Mouse (Mus musculus): ENCODE results near the gene Ubap2. TPM values are rescaled to one million over a fixed set of nuclear protein-coding genes. Genes with fewer than 3 reads are reported as not detected.

Ubap2 gene
- polyA plus RNA-seq, 1 experiment from 2014 or later, result 67.3 TPM

- Histone ChIP-seq H3K36me3 (replicated peaks; ENCODE audit: control insufficient read depth, insufficient read depth, low read depth, low read length) (no peaks in the 10 kb centered on the region; the same call in 1 of the 2 replicates), H3K27ac (replicated peaks; ENCODE audit: low read depth, low read length) (no peak overlapping the region), H3K4me1 (ENCODE audit: control insufficient read depth, insufficient read depth, low read length) (no peaks in the 10 kb centered on the region), H3K9ac (replicated peaks; ENCODE audit: low read length) (no peak overlapping the region), H3K4me2 (ENCODE audit: low read depth, low read length) (no peak overlapping the region), H3K4me3 (ENCODE audit: low read depth, low read length) (no peak overlapping the region), H3K27me3 (ENCODE audit: control insufficient read depth, insufficient read depth, low read length) (no peaks in the 10 kb centered on the region), H3K9me3 (replicated peaks; ENCODE audit: control insufficient read depth, low read length) (no peaks in the 10 kb centered on the region)
- DNase-seq (ENCODE audit: low spot score), result no peak
- ATAC-seq (replicated peaks; ENCODE audit: insufficient number of reproducible peaks, low FRiP score, low TSS enrichment, low read depth), result no peak
- 68% methylated on average over 6 of the region's 6 CpGs for WGBS
These were observed 32.5 kb upstream of the Ubap2 start for GRCm38 (mm10) chr4:41307406-41307805.

- no peaks in the 10 kb centered on the region; the same call in 1 of the 2 replicates for H3K36me3 ChIP-seq (replicated peaks; ENCODE audit: control insufficient read depth, insufficient read depth, low read depth, low read length)
These were observed 29.4 kb upstream of the Ubap2 start for GRCm38 (mm10) chr4:41304302-41304701.

GRCm38 (mm10) chr4:41303671-41304070, 28.7 kb upstream of the Ubap2 start:
- Histone ChIP-seq H3K9me3 (replicated peaks; ENCODE audit: control insufficient read depth, low read length) (no peaks in the 10 kb centered on the region), H3K4me1 (ENCODE audit: control insufficient read depth, insufficient read depth, low read length) (no peaks in the 10 kb centered on the region), H3K4me3 (ENCODE audit: low read depth, low read length) (no peak overlapping the region), H3K27ac (replicated peaks; ENCODE audit: low read depth, low read length) (no peak overlapping the region), H3K4me2 (ENCODE audit: low read depth, low read length) (no peak overlapping the region), H3K9ac (replicated peaks; ENCODE audit: low read length) (no peak overlapping the region), H3K36me3 (replicated peaks; ENCODE audit: control insufficient read depth, insufficient read depth, low read depth, low read length) (peaks cover 2% of the 10 kb centered on the region), H3K27me3 (ENCODE audit: control insufficient read depth, insufficient read depth, low read length) (no peaks in the 10 kb centered on the region)
- WGBS, result 93% methylated on average over 7 of the region's 7 CpGs
- DNase-seq (ENCODE audit: low spot score), result no peak
- ATAC-seq (replicated peaks; ENCODE audit: insufficient number of reproducible peaks, low FRiP score, low TSS enrichment, low read depth), result no peak

More at GRCm38 (mm10) chr4:41304302-41304701, 29.4 kb upstream of the Ubap2 start:
- Histone ChIP-seq H3K27ac (replicated peaks; ENCODE audit: low read depth, low read length) (no peak overlapping the region), H3K4me1 (ENCODE audit: control insufficient read depth, insufficient read depth, low read length) (no peaks in the 10 kb centered on the region), H3K4me2 (ENCODE audit: low read depth, low read length) (no peak overlapping the region), H3K9ac (replicated peaks; ENCODE audit: low read length) (no peak overlapping the region), H3K4me3 (ENCODE audit: low read depth, low read length) (no peak overlapping the region), H3K27me3 (ENCODE audit: control insufficient read depth, insufficient read depth, low read length) (no peaks in the 10 kb centered on the region), H3K9me3 (replicated peaks; ENCODE audit: control insufficient read depth, low read length) (no peaks in the 10 kb centered on the region)
- 63% methylated on average over 3 of the region's 3 CpGs for WGBS
- ATAC-seq (replicated peaks; ENCODE audit: insufficient number of reproducible peaks, low FRiP score, low TSS enrichment, low read depth) (no peak), DNase-seq (ENCODE audit: low spot score) (no peak)

DNA sequence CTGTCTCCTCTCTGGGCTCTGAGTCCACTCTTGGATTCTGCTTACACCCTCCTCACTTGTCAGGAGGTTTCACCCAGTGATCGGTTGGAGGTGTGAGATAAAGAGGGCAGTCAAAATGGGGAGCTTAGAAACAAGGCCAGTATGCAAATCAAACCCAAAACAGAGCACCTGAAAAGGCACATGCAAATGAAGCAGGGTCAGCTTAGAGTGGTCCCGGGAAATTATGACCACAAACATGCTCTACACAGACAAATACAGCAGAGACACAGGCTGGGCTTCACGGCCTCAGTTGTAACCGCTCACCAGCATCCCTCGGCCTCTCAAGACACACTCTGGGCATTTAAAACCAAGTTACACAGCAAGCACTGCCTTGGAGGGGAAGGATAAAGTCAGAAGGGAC, 24.0 kb upstream of the Ubap2 start:
- 92% methylated on average over 5 of the region's 5 CpGs for WGBS
- DNase-seq (ENCODE audit: low spot score) (no peak), ATAC-seq (replicated peaks; ENCODE audit: insufficient number of reproducible peaks, low FRiP score, low TSS enrichment, low read depth) (no peak)
- H3K27ac ChIP-seq (replicated peaks; ENCODE audit: low read depth, low read length), result no peak overlapping the region
- no peak overlapping the region for H3K4me3 ChIP-seq (ENCODE audit: low read depth, low read length)
- no peaks in the 10 kb centered on the region for H3K27me3 ChIP-seq (ENCODE audit: control insufficient read depth, insufficient read depth, low read length)
- peaks cover 2% of the 10 kb centered on the region for H3K36me3 ChIP-seq (replicated peaks; ENCODE audit: control insufficient read depth, insufficient read depth, low read depth, low read length)
- H3K9me3 ChIP-seq (replicated peaks; ENCODE audit: control insufficient read depth, low read length), result no peaks in the 10 kb centered on the region
- no peak overlapping the region for H3K4me2 ChIP-seq (ENCODE audit: low read depth, low read length)
- no peaks in the 10 kb centered on the region for H3K4me1 ChIP-seq (ENCODE audit: control insufficient read depth, insufficient read depth, low read length)
- no peak overlapping the region for H3K9ac ChIP-seq (replicated peaks; ENCODE audit: low read length)

DNA sequence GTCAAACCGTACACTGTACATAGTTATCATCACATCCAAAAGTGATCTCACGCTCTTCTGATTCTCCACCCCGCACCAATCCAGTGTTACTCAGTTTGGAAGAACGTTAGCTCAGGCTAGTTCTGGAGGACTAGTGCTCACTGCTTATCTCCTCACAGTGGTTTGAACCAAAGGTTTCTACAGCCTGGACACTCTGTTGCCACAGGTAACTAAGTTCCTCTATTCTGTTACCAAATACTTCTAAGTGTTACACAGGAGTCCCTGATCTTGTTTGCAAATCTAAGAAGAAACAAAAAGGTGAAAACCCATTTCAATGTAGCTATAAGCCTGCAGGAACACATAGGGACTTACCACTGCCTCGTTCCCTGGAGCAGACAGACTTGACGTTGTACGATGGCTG, 21.0 kb upstream of the Ubap2 start:
- no peak overlapping the region for H3K4me3 ChIP-seq (ENCODE audit: low read depth, low read length)
- DNase-seq (ENCODE audit: low spot score) (no peak), ATAC-seq (replicated peaks; ENCODE audit: insufficient number of reproducible peaks, low FRiP score, low TSS enrichment, low read depth) (no peak)
- H3K4me2 ChIP-seq (ENCODE audit: low read depth, low read length), result no peak overlapping the region
- no peak overlapping the region for H3K27ac ChIP-seq (replicated peaks; ENCODE audit: low read depth, low read length)
- H3K9me3 ChIP-seq (replicated peaks; ENCODE audit: control insufficient read depth, low read length), result no peaks in the 10 kb centered on the region
- H3K4me1 ChIP-seq (ENCODE audit: control insufficient read depth, insufficient read depth, low read length), result no peaks in the 10 kb centered on the region
- 92% methylated on average over 7 of the region's 7 CpGs for WGBS
- no peaks in the 10 kb centered on the region for H3K27me3 ChIP-seq (ENCODE audit: control insufficient read depth, insufficient read depth, low read length)
- peaks cover 6% of the 10 kb centered on the region for H3K36me3 ChIP-seq (replicated peaks; ENCODE audit: control insufficient read depth, insufficient read depth, low read depth, low read length)
- no peak overlapping the region for H3K9ac ChIP-seq (replicated peaks; ENCODE audit: low read length)

DNA sequence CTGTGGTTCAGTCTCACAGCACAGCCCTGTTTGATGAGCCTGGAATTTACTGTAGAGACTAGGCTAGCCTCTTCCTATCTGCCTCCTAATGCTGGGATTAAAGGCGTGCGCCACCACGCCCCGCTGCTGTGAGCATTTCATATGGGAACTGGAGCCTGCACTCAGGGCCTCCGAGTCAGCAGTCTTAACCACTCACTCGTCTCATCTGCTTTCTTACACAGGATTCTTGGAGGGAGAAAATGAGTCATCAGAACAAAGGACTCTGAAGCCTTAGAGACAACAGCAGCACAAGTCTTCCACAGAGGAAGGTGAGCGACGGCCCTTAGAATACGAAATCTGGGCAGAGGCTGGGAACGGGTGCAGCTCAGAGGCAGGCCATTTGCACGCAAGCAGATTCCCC, 20.6 kb upstream of the Ubap2 start:
- no peak overlapping the region for H3K4me3 ChIP-seq (ENCODE audit: low read depth, low read length)
- ATAC-seq (replicated peaks; ENCODE audit: insufficient number of reproducible peaks, low FRiP score, low TSS enrichment, low read depth) (no peak), DNase-seq (ENCODE audit: low spot score) (no peak)
- H3K27me3 ChIP-seq (ENCODE audit: control insufficient read depth, insufficient read depth, low read length), result no peaks in the 10 kb centered on the region
- H3K36me3 ChIP-seq (replicated peaks; ENCODE audit: control insufficient read depth, insufficient read depth, low read depth, low read length), result peaks cover 6% of the 10 kb centered on the region
- WGBS, result 93% methylated on average over 11 of the region's 11 CpGs
- H3K4me2 ChIP-seq (ENCODE audit: low read depth, low read length), result no peak overlapping the region
- H3K4me1 ChIP-seq (ENCODE audit: control insufficient read depth, insufficient read depth, low read length), result no peaks in the 10 kb centered on the region
- no peak overlapping the region for H3K9ac ChIP-seq (replicated peaks; ENCODE audit: low read length)
- no peak overlapping the region for H3K27ac ChIP-seq (replicated peaks; ENCODE audit: low read depth, low read length)
- H3K9me3 ChIP-seq (replicated peaks; ENCODE audit: control insufficient read depth, low read length), result no peaks in the 10 kb centered on the region

DNA sequence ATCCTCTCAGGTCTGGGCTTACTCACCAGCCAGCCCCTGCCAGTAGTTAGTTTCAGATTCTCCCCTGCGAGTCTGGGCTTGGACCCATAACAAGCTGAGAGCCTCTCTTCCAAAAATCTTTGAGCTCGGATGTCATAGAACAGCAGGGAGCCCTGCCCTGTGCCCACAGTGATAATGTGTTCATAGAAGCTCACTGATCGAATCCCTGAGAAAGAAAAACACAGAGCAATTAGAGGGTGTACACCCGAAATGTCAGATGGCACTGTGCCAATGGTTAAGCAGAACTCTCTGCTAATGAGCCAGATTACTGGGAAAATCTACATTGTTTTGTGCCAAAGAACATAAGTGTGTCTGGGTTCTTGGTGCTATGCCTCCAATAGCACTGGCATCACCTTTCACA, 19.0 kb upstream of the Ubap2 start:
- no peak overlapping the region for H3K27ac ChIP-seq (replicated peaks; ENCODE audit: low read depth, low read length)
- H3K4me2 ChIP-seq (ENCODE audit: low read depth, low read length), result no peak overlapping the region
- H3K4me3 ChIP-seq (ENCODE audit: low read depth, low read length), result no peak overlapping the region
- H3K36me3 ChIP-seq (replicated peaks; ENCODE audit: control insufficient read depth, insufficient read depth, low read depth, low read length), result peaks cover 4% of the 10 kb centered on the region
- no peaks in the 10 kb centered on the region for H3K9me3 ChIP-seq (replicated peaks; ENCODE audit: control insufficient read depth, low read length)
- 91% methylated on average over 4 of the region's 4 CpGs for WGBS
- ATAC-seq (replicated peaks; ENCODE audit: insufficient number of reproducible peaks, low FRiP score, low TSS enrichment, low read depth), result no peak
- H3K4me1 ChIP-seq (ENCODE audit: control insufficient read depth, insufficient read depth, low read length), result no peaks in the 10 kb centered on the region
- no peak for DNase-seq (ENCODE audit: low spot score)
- H3K27me3 ChIP-seq (ENCODE audit: control insufficient read depth, insufficient read depth, low read length), result no peaks in the 10 kb centered on the region
- no peak overlapping the region for H3K9ac ChIP-seq (replicated peaks; ENCODE audit: low read length)

- Histone ChIP-seq H3K4me2 (ENCODE audit: low read depth, low read length) (no peak overlapping the region), H3K9ac (replicated peaks; ENCODE audit: low read length) (no peak overlapping the region), H3K27ac (replicated peaks; ENCODE audit: low read depth, low read length) (no peak overlapping the region), H3K4me1 (ENCODE audit: control insufficient read depth, insufficient read depth, low read length) (no peaks in the 10 kb centered on the region), H3K4me3 (ENCODE audit: low read depth, low read length) (no peak overlapping the region), H3K36me3 (replicated peaks; ENCODE audit: control insufficient read depth, insufficient read depth, low read depth, low read length) (peaks cover 4% of the 10 kb centered on the region), H3K9me3 (replicated peaks; ENCODE audit: control insufficient read depth, low read length) (no peaks in the 10 kb centered on the region), H3K27me3 (ENCODE audit: control insufficient read depth, insufficient read depth, low read length) (no peaks in the 10 kb centered on the region)
- DNase-seq (ENCODE audit: low spot score) (no peak), ATAC-seq (replicated peaks; ENCODE audit: insufficient number of reproducible peaks, low FRiP score, low TSS enrichment, low read depth) (no peak)
- 71% methylated on average over 7 of the region's 7 CpGs for WGBS
These were observed 14.9 kb upstream of the Ubap2 start for GRCm38 (mm10) chr4:41289802-41290201.
